Mouse (Mus musculus) ES-E14 (cell line): Measurements from ENCODE around the gene Gm28374.

Experiments used
- CHD2 ChIP-seq: IDR thresholded peaks from 2 replicates; pipeline ENCODE4 v1.6.1; 2014; ENCODE audit warnings: mild to moderate bottlenecking, low read depth, low read length, inconsistent platforms
- ZNF384 ChIP-seq: IDR thresholded peaks from 2 replicates; pipeline ENCODE4 v1.6.1; 2012; ENCODE audit warnings: low read depth, low read length, inconsistent platforms

- no peak for TF ChIP-seq ZNF384
- no peak for TF ChIP-seq CHD2
Observed at GRCm38 (mm10) chr19:6082156-6082555, at the start of gene Gm28374.
